Mouse (Mus musculus): Measurements from ENCODE around the gene Cd247.

GRCm38 (mm10) chr1:165868659-165869058 lies 80.2 kb downstream of the Cd247 start:
- TF ChIP-seq POLR2A (IDR thresholded peaks at IDR 0.05; ENCODE audit: borderline replicate concordance, insufficient read depth, low read length) (no peak), CTCF (IDR thresholded peaks at IDR 0.05; ENCODE audit: borderline replicate concordance, insufficient read depth, low read depth, low read length) (no peak)

Data from cerebellum, adult 2 months (tissue).